Mouse (Mus musculus) adrenal gland, adult 18-20 months (tissue): ENCODE measurements around the gene Pik3r3. TPM values are rescaled to one million over a fixed set of nuclear protein-coding genes. Genes with fewer than 3 reads are reported as not detected.
"Not testable (repeated sequence)": the region's sequence is repeated elsewhere in the genome, so short reads cannot be mapped to it uniquely, and the experiment has no call there.

Source experiments
- DNase-seq, 2 experiments: peaks; one replicate each; pipeline ENCODE4 v3.0.0; 2021 to 2022; ENCODE audit warnings: low spot score in 2 of 2
- total RNA-seq, 2 experiments: library from RNA; stranded (reverse); gene quantifications; 1 replicate in 1 of 2; 2 replicates in 1 of 2; pipeline ENCODE4 v1.2.3; 2021

Pik3r3 gene
- total RNA-seq, 2 experiments from 2014 or later: 16.1 to 18.3 TPM

DNA sequence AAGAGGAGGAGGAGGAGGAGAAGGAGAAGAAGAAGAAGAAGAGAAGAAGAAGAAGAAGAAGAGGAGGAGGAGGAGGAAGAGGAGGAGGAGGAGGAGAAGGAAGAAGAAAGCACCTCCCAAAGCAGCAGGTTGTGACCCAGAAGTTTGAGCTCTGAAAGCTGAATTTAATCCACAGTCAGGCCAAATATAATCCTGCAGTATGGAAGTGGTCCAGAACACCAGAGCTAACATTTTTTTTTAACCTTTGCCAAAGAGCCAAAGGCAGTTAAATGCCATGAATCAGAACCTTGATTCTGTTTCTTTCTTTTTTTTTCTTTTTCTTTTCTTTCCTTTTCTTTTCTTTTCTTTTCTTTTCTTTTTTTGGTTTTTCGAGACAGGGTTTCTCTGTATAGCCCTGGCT, 3.8 kb upstream of the Pik3r3 start:
- not testable (repeated sequence) for DNase-seq

DNA sequence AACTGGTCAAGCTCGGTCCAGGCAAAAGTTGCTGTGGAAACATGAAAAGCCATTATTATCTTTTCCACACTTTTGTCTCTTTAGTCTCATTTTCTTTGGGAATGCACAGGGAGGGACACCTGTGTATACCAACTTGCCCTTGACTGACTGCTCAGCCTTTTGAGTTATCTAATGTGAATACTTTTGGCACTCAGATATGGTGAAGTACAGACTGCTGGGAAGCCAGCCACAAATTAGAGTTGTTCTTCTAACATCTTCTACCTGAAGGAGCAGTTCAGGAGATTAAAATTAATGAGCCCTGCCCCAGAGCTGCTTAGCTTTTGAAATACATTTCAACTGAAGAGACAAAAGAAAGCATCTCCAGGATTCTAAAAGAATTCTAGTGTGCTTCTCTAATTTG, 2.4 kb upstream of the Pik3r3 start:
- no peak for DNase-seq

DNA sequence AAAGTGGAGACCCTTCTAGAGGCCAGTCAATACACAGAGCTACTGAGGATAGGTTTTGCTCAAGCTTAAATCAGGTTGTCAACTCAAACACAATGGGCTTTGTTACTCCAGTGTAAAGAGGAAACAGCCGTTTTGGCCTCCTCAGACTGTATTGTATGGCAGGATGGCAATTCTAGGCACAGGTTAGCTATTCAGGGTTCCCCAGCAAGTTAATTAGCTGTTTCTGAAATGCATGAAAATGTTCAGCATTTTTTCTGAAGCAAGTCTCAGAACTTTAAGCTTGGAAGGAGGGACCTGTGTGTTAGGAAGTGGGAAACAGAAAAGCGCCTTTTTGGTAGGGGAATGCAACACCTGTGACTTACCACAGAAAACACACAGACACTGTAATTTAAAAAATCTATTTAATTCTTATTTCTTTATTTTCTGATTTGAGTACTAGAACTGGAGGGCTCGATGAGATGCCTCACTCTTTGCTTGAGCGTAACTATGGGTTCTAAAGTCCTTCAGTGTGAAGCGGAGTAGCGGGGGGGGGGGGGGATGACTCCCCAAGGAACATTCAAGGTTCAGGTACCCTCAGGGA, 1.3 kb upstream of the Pik3r3 start:
- DNase-seq: no peak

DNA sequence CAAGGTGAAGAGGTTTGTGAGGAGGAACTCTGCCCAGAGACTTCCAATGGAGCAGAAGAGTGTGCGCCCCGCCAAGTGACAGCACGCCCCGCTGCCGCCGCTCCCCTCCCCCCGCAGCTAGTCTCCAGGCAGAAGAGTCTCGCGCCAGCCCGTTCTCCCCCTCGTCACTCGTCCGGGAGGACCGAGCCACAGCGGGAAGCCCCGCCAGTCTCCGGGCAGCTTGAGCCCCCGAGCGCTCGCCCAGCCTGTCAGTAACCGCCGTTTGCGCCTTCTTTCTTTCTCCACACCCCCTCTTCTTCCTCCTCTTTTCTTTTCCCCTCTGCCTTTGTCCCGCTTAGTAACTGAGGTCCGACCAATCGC, 658 bp upstream of the Pik3r3 start:
- no peak for DNase-seq

DNA sequence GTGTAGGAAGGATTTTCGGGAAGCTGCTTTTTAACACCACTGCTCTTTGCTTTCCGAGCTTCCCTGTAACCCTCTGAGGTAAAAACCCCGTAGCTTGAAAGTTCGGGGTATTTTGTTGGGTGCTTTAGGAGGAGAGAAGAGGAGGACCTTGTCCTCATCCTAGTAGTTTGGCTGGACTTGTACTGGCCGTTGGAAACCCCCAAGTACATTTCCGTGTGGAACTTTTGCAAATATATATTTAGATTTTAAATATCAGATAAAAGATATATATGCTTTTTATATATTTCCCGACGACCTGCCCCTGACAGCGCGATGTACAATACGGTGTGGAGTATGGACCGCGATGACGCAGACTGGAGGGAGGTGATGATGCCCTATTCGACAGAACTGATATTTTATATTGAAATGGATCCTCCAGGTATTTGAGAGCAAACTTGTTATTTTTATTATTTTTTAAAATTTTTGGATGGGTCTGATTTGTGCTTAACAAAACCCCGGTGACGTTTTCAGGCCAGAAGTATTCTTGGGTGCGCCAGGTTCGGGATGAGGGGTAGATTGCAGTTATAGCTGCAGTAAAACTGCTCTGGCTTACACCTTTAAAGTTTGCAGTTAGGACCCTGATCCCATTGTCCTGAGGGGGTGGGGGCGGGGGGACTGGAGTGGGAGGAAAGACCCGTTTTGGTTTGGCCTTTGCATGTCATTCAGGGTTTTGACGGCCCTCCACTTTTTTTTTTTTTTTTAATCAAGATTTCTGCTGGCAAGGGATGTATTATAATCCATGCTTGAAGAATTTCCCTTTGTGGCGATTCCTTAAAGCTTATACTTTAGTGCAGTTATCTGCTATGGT, 801 bp downstream of the Pik3r3 start:
- DNase-seq: peak; percentile 23 to 32

DNA sequence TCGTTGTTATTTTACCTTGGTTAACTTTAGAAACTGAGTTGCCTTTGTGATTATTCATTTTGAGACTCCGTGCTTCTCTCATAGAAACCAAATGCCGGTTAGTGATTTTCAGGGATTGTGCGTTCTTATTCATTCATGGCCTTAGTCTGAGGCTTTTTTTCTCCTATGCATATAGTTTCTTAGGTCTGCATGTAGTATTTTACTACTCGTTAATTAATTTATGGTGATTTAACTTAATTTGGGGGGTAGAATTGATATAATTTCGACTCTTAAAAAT, 1.4 kb downstream of the Pik3r3 start:
- no peak for DNase-seq

DNA sequence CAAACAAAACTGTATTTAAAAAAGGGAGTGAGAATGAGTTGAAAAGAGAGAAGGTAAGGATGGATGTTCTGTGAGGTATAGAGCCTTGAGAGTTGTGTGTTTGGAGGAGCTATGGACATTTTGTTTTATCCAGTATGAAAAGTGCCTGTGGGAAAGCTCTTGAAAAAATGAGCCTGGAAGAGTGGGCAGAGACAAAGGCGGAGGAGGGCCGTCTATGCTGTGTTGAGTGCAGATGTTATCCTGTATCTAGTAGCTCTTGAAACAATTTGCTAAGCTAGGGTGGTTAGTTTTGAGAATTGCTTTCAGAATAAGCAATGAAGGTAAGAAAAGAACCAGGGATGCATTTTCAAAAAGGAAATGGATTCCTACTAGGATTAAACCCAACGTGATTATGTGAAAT, 22.0 kb downstream of the Pik3r3 start:
- DNase-seq: no peak

DNA sequence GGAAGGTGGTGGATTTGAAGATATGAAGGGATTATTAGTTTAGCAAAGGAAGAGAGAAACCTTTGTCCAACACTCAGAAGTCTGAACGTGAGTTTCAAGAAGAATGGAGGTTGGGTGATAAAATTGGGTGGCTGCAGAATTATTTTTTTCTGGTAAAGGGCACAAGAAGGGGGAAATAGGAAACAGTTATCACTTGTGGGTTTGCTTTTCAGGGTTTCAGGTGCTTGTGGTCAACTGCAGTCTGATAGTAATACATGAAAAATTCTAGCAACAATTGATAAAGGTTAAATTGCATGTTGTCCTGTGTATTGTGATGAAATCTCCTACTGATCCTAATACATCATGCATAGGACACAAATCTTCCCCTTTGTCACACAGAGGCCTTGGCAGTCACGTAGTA, 22.8 kb downstream of the Pik3r3 start:
- no peak for DNase-seq

DNA sequence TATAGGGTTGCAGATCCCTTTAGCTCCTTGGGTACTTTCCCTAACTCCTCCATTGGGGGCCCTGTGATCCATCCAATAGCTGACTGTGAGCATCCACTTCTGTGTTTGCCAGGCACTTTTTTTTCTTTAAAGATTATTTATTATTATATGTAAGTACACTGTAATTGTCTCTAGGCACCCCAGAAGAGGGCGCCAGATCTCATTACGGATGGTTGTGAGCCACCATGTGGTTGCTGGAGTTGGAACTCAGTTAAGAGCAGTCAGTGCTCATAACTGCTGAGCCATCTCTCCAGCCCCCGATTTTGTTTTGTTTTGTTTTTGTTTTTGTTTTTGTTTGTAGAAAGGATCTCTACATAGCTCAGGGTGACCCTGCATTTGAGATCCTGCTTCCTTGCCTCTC, 24.5 kb downstream of the Pik3r3 start:
- DNase-seq: peak; percentile 15 to 50

DNA sequence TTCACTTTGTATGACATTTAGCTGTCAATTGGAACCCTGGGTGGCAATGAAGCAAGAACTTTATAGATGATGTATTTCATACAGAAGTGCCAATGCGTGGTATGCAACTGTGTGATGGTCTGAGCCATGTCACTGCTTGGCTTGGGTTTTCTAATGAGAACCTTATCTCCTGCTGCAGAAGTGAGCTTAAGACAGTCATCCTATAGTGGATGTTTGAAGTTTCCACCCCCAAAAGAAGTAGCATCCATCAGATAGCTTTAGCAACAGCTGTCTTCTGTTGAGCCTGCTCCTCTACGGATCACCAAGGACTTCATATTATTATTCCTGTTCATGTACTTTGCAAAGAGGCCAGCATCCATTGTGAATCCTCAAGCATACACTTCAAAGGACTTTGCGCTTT, 28.6 kb downstream of the Pik3r3 start:
- no peak for DNase-seq

DNA sequence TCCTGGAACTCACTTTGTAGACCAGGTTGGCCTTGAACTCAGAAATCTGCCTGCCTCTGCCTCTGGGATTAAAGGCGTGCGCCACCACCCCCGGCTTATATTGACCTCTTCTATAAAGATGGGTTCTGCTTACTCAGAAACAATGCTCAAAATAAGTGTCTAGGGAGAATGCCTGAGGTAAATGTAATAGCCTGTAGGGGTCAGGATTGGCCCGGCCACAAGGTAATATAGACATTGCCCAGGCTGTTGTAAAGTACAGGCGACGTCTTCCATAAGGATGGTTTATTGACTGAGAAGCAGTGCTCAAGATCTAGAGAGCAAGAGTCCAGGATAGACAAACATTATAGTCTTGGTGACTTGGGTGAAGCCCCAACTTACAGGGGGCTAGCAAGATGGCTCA, 46.8 kb downstream of the Pik3r3 start:
- no peak for DNase-seq

DNA sequence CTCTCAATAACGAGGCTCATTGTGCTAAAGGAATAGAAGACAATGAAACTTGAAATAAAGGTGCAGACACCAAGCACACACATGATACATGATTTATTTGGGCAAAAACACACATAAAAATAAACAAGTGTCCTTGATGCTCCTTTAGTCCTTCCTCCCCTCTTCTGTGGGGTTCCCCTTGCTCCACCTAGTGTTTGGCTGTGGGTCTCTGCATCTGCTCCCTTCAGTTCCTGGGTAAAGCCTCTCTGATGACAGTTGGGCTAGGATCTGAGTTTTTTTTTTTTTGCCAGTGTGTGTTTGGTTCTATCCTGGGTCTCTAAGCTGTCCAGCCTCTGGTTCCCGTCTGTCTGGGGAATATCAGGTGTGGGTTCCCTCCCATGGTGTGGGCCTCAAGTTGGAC, 60.8 kb downstream of the Pik3r3 start:
- peak in 1 of 2 experiments; percentile 8 for DNase-seq

DNA sequence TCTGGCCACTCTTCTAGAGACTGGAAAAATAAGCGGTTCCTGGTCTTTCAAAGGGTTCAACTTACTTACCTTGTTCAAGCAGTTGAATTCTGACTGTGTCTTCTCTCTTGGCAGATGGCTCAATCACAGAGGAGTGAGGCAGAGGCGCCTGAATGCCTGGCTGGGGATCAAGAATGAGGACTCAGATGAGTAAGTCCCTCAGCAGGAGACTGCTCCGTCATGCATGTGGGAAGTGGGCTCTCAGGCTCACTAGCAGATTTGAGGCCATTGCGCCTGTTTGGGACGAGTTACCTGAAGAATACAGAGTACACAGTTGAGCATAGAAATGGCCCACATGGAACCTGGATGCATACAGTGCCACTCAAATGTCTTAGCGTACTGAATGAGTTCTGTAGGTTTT, 70.1 kb downstream of the Pik3r3 start:
- no peak for DNase-seq

DNA sequence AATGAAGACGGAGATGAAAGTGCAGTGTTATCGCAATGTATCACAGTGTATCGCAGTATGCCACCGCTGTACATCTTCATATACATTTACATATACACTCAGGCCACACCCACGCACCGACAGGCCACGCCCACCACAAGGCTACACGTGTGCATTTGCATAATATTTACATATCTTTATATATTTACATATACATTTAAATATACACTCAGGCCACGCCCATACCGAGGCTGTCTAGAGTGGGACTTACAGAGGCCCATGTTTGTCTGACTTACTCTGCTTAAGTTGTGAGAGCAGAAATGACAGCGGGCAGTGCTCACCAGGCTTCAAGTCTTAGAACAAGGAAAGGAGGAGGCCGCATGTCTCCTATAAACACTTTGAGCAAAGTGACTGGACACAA, 71.9 kb downstream of the Pik3r3 start:
- DNase-seq: no peak

DNA sequence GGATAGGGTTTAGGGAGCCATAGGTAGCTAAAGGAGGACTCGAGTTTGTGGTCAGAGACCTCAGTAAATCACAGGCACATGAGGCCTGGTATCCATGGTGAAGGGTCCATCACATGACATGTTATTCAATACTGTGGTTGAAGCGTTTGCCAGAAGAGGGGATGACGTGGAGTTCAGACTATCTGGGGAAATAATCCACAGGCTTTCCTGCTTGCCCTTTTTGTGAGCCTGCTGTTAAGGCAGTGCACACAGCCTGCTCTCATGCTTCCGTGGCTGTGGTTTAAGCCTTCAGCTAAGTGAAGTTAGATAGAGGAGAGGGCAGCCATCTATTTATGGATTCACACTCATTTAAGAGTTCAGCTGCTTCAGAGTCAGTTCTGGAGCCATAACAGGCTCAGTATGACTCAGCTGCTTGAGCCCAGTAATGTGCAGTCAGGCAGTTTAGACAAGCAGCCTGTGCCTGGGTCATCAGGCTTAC, 79.5 kb downstream of the Pik3r3 start:
- DNase-seq: no peak

DNA sequence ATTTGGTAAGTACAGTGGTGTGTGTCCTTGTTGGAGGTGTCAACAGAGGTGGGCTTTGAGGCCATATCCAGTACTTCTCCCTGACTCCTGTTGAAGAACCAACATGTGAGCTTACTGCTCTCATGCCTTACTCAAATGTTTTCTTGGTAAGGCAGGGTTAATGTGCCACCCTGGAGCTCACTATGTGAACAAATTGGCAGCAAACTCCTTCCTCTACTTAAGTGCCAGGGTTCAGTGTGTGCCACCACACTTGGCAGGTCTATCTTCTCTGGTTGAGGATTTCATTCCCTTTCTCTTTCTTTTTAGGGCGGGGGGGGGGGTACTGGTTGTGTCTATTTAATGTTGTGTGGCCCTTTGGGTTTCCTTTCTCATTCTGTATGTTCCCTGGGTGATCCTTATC, 83.1 kb downstream of the Pik3r3 start:
- DNase-seq: no peak

DNA sequence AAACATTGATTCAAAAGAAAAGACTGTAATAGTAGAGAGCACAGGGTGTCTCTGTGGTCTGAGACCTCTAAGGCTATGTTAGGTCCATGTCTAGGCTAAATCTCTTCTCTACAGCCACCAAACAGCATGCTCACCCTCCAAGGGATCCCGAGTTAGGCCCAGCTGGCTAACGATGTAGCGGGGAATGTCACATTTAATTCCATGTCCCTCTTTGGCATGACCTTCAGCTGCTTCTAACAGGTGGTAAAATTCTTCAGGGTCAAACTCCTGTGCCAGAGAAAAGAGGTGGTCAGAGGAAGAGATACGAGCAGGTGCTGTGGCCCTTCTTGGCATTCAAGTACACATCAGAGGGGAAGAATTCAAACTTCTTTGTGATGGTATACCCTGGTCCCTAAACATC, 96.2 kb downstream of the Pik3r3 start:
- DNase-seq: no peak

DNA sequence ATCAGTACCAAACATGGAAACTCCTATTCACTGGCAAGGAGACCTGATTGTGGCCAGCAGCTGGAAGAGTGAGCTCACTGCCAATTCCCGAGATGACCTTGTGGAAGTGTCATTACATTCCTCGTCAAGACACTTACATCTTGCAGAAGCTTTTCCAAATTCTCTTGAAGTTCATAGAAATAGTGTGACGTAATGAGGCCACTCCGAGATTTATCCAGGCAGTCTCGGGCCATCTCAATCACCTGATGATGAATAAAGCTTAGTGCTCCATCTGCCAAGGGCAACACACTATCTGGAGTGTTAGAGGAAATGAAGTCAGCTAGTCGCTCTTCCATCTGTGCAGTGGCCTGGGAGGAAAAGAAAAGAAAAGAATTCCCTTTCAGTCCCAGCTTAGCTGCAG, 100.7 kb downstream of the Pik3r3 start:
- DNase-seq: no peak

DNA sequence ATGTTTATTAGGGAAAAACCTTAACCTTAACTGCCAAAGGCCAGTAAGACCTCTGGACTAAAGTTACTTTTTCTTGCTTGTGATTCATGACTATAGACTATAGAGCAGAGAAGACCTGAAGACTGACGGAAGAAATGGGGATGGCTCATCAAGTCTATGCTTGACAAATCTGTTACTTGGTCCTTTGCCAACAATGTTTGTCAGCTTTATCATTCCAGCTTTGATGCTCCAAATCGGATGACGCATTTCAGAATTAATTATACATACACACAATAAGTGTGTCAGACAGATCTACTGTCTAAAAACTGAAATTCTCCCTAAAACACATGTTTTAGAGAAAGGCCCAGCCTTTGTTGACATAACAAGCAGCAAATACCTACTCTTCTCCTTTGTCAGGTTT, 107.8 kb downstream of the Pik3r3 start:
- no peak for DNase-seq

DNA sequence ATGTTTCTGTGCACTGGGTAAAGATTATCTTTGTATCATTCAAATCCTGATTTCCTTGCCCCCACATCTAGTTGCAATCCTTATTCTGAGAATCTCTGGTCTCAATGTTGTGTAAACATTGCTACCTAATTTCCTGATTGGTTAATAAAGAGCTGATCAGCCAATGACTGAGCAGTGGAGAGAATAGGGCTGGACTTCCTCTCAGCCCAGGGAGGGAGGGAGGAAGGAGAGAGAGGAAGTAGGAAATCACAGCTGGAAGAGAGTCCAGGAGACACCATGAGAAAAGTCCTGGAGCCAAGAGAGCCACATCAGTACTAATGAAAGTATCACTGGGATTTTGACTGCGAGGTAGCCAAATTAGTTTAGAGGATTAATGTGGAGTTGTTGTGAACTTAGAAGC, 114.9 kb downstream of the Pik3r3 start:
- DNase-seq: no peak

DNA sequence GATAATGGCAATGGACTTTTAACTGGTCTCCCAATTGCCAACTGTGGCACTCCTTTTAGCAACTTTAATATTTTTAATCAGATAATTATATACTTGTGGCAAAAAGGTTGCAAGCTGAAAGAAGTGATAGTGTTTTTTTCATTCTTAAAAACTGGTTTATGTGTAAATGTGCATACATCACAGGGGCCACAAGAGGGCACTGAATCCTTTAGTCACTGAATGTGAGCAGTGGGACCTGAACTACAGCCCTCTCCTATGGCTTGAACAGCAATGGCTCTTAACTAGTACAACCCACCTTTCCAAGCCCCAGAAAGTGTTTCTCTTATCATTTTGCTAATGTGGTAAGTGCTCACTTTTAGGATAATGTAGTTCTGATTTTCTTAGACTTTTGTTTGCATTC, 120.7 kb downstream of the Pik3r3 start:
- DNase-seq: peak; percentile 26 to 50

DNA sequence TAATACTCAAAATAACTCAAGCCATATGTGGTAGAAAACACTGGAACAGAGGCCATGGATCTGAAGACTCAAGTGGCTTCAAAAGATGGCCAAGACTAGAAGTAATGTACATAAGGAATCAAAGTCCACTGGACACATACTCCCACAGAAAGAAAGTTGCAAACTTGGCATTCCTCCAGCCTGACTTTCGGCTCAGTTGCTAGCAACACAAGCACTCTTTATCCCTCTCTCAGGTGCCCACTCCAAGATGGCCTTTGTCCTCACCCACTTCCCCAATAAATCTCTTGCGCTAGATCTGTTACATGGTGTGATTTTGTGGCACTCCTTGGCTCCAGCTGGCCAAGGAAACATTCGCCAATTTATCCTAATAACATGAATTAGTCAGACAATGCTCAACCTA, 131.1 kb downstream of the Pik3r3 start:
- DNase-seq: no peak
